Mouse (Mus musculus) CH12.LX (cell line): ENCODE data around the gene Podxl2.

Experiments
- ELF1 ChIP-seq: IDR thresholded peaks from 2 replicates; pipeline ENCODE4 v1.6.1; 2014; ENCODE audit warnings: low read depth, mild to moderate bottlenecking, inconsistent platforms, low read length, improper control_type of control experiment
- MAX ChIP-seq: IDR thresholded peaks from 2 replicates; pipeline ENCODE4 v1.6.1; 2011; ENCODE audit warnings: low read length, improper control_type of control experiment
- POLR2A ChIP-seq: IDR thresholded peaks from 2 replicates; pipeline ENCODE4 v1.6.1; 2011; ENCODE audit warnings: low read depth, mild to moderate bottlenecking, improper control_type of control experiment, low read length
- USF1 ChIP-seq: IDR thresholded peaks from 2 replicates; pipeline ENCODE4 v1.6.1; 2014; ENCODE audit warnings: low read depth, mild to moderate bottlenecking, inconsistent platforms, low read length, improper control_type of control experiment
- ZC3H11A ChIP-seq: IDR thresholded peaks from 2 replicates; pipeline ENCODE4 v1.6.1; 2012; ENCODE audit warnings: low read depth, mild to moderate bottlenecking, inconsistent platforms, low read length, improper control_type of control experiment
- ZKSCAN1 ChIP-seq: IDR thresholded peaks from 2 replicates; pipeline ENCODE4 v1.6.1; 2012; ENCODE audit warnings: low read depth, inconsistent platforms, low read length, improper control_type of control experiment, borderline replicate concordance

DNA sequence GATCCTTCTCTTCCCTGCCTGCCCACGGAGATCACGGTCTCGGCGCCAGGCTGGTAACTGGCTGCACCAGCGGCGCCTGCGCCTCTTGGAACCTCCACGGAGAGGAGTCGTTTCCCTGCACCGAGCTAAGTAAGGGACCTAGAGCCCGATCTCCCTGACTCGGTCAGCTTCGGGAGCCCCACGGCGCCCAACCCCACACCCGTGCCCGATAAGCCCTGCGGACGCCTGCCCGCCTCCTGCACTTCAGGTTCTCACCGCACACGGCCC lies 33.4 kb downstream of the Podxl2 start:
- TF ChIP-seq ELF1 (no peak), USF1 (no peak), ZKSCAN1 (no peak), POLR2A (no peak), ZC3H11A (no peak), MAX (no peak)
